Mouse (Mus musculus) small intestine, adult 2 months (tissue): ENCODE measurements around the gene Prickle2. TPM values are rescaled to one million over a fixed set of nuclear protein-coding genes. Genes with fewer than 3 reads are reported as not detected.
A peak's percentile ranks its signal among the peaks of the same experiment; 100 is the strongest.

Source experiments
- H3K27ac ChIP-seq: fragments of 200-500 bp; 2 replicates; pipeline ENCODE4 v1.5.1; 2012; ENCODE audit warnings: low read depth, low read length, control low read depth, inconsistent platforms; ENCODE audit not compliant: insufficient read depth
- H3K27me3 ChIP-seq: fragments of 200-500 bp; 2 replicates; pipeline ENCODE4 v1.6.1; 2012; ENCODE audit warnings: mild to moderate bottlenecking, moderate library complexity, low read length, inconsistent platforms; ENCODE audit not compliant: control insufficient read depth, insufficient read depth
- H3K36me3 ChIP-seq: fragments of 200-500 bp; 2 replicates; pipeline ENCODE4 v1.6.1; 2012; ENCODE audit warnings: mild to moderate bottlenecking, low read length, control low read depth, inconsistent platforms; ENCODE audit not compliant: control insufficient read depth, insufficient read depth
- H3K4me1 ChIP-seq: fragments of 200-500 bp; 2 replicates; pipeline ENCODE4 v1.6.1; 2012; ENCODE audit warnings: low read length, inconsistent platforms, mixed read lengths; ENCODE audit not compliant: control insufficient read depth, insufficient read depth, insufficient read length
- H3K4me3 ChIP-seq: fragments of 200-500 bp; 2 replicates; pipeline ENCODE4 v1.5.1; 2012; ENCODE audit warnings: low read depth, mild to moderate bottlenecking, control low read depth, inconsistent platforms, low read length, moderate library complexity
- CTCF ChIP-seq: fragments of 200-500 bp; IDR thresholded peaks from 2 replicates; pipeline ENCODE4 v1.5.1; 2012; ENCODE audit warnings: low read depth, mild to moderate bottlenecking, control low read depth, inconsistent platforms, low read length, moderate library complexity, mixed read lengths; ENCODE audit not compliant: insufficient replicate concordance, insufficient read length; ENCODE audit errors: extremely low read depth
- POLR2A ChIP-seq: fragments of 200-500 bp; IDR thresholded peaks from 2 replicates; pipeline ENCODE4 v1.6.1; 2012; ENCODE audit warnings: low read depth, mild to moderate bottlenecking, control low read depth, inconsistent platforms, low read length, moderate library complexity
- WGBS: fragments of 180-500 bp; shearing (Covaris S2); methylation state at CpG from one replicate; pipeline ENCODE4 v1.1.7; 2018; 5-methylcytosine and 5-hydroxymethylcytosine counted together
- polyA plus RNA-seq: library from polyadenylated mRNA; depleted of rRNA; stranded (reverse); fragments of >200 nt; gene quantifications from 2 replicates; pipeline ENCODE4 v1.2.3, GENCODE M21; 2012

Prickle2 gene
- polyA plus RNA-seq, 1 experiment = 1.6 TPM

GRCm38 (mm10) chr6:92388681-92389080 is 317.3 kb downstream of the Prickle2 start:
- no peak overlapping the region for H3K4me3 ChIP-seq
- 66% methylated on average over 5 of the region's 5 CpGs for WGBS
- no peaks in the 10 kb centered on the region for H3K4me1 ChIP-seq
- H3K36me3 ChIP-seq = no peaks in the 10 kb centered on the region
- H3K27me3 ChIP-seq = no peaks in the 10 kb centered on the region
- no peak overlapping the region for H3K27ac ChIP-seq
- no peak for TF ChIP-seq POLR2A
- no peak for TF ChIP-seq CTCF

DNA sequence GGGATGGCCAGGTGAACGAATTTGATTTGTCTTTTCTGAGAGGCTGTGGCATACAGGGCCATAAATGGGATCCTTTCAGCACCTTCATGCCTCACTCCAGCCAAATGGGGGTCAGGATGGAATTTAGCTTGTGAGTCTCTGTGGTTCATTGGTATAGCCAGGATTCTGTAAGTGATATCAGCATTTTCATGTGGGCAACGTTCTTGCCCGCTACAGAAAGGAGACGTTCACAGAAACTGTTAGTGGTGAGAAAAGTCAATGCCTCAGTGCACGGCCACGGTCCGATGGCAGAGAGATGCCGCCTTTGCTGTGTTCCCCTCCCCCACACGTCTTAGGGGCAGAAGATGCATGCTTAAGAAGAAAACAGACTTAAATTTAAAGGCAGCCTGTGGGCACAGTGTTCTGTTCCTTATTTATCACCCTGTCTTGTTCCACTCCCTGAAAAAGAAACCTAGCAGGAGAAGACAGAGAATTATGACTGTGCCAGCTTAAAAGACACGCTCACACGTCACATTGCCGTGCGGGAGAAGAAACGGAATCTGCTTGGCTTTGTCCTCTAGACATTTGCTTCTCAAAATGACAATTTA is 322.7 kb downstream of the Prickle2 start:
- H3K27me3 ChIP-seq = no peaks in the 10 kb centered on the region
- WGBS = 82% methylated on average over 14 of the region's 14 CpGs
- no peaks in the 10 kb centered on the region for H3K4me1 ChIP-seq
- no peaks in the 10 kb centered on the region for H3K36me3 ChIP-seq
- H3K27ac ChIP-seq = no peak overlapping the region
- H3K4me3 ChIP-seq = no peak overlapping the region
- TF ChIP-seq POLR2A = no peak
- TF ChIP-seq CTCF = no peak

DNA sequence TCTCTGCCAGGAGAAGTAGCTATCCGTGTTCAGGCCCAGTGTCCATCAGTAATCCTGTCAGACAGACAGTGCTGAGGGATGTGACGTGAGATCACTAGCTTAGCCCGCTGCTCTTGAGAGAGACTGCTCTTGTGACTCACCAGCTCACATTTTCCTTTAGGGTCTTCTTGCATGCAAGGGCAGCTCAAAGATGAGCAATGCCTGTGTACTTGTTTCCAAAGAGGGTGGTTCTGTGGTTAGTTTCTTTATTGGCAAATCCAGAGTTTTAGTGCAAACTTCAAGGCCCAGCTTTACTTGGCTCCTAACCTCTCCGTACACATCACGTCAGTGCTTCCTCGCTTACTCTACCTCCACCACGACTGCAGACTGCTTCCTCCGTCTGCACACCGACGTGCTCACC is 324.9 kb downstream of the Prickle2 start:
- 85% methylated on average over 10 of the region's 10 CpGs for WGBS
- H3K4me3 ChIP-seq = no peak overlapping the region
- no peaks in the 10 kb centered on the region for H3K4me1 ChIP-seq
- H3K36me3 ChIP-seq = no peaks in the 10 kb centered on the region
- 0 out of 2 replicates have a peak overlapping the region, but pooled peaks have one; percentile 5 for H3K27ac ChIP-seq
- no peak for TF ChIP-seq POLR2A
- TF ChIP-seq CTCF = no peak
- H3K27me3 ChIP-seq = no peaks in the 10 kb centered on the region

DNA sequence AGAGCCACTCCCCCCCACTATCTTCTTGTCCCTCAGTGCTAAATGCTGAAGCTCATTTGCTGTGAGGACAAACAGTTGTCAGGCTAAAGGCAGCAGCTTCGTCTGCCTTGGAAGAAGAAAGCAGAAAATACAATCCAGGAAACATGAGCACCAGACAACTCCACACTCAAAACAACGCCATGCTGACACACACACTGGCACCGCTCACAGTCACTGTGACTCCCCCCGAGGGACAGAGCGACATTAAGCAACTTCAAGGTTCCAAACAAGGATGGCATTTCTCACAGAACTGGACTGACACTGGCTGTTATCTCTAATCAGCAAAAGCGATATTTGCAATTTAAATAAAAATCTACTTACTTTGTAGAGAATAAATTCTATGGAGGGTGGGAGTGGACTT is 331.1 kb downstream of the Prickle2 start:
- H3K36me3 ChIP-seq = no peaks in the 10 kb centered on the region
- H3K27ac ChIP-seq = no peak overlapping the region
- no peak for TF ChIP-seq CTCF
- no peak for TF ChIP-seq POLR2A
- no peaks in the 10 kb centered on the region for H3K4me1 ChIP-seq
- no peaks in the 10 kb centered on the region for H3K27me3 ChIP-seq
- no peak overlapping the region for H3K4me3 ChIP-seq
- 85% methylated on average over 6 of the region's 6 CpGs for WGBS

DNA sequence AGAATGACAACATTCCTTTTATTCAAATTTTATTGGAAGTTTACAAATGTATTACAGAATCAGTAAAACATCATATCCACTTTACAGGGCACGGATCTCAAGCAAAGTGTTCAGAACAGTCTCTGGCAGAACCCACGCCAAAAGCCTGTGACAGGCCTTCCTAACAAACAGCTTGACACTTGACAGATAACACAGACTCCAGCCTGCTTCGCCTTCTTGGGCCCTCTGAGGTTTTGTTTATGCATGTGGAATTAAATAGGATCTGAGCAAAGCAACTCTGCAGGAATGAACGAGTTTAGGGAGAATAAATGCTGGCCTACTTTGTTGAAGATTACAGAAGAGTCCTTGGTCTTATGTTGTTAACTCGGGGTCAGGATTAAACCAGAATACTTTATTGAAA is 335.1 kb downstream of the Prickle2 start:
- Histone ChIP-seq H3K27me3 (no peaks in the 10 kb centered on the region), H3K4me1 (no peaks in the 10 kb centered on the region), H3K4me3 (no peak overlapping the region), H3K36me3 (no peaks in the 10 kb centered on the region), H3K27ac (no peak overlapping the region)
- TF ChIP-seq CTCF (no peak), POLR2A (no peak)
- 57% methylated on average over 5 of the region's 5 CpGs for WGBS

GRCm38 (mm10) chr6:92347278-92348028 is 358.5 kb downstream of the Prickle2 start:
- Histone ChIP-seq H3K27me3 (no peaks in the 10 kb centered on the region), H3K27ac (no peak overlapping the region), H3K4me3 (no peak overlapping the region), H3K4me1 (no peaks in the 10 kb centered on the region), H3K36me3 (no peaks in the 10 kb centered on the region)
- 83% methylated on average over 10 of the region's 10 CpGs for WGBS
- TF ChIP-seq CTCF = no peak
- no peak for TF ChIP-seq POLR2A

DNA sequence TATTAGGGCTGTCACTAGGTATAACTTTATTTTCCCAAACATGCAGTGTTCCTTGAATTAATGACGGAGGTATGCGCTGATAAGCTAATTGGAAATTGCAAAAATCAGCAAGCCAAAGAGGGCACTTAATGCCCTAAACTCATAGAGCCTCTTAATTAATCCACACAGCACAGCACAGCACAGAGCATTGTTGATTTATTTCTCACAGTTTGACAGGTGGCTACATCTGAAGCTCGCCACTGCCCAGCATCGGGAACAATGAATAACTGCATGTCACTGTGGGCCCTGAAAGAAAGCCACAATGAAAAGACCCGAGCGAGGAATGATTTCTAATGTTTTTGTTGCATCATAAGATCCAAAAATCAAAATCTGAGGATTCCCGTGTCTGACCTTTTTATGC is 359.2 kb downstream of the Prickle2 start:
- no peaks in the 10 kb centered on the region for H3K4me1 ChIP-seq
- TF ChIP-seq CTCF (no peak), POLR2A (no peak)
- H3K4me3 ChIP-seq = no peak overlapping the region
- WGBS = 69% methylated on average over 7 of the region's 7 CpGs
- no peaks in the 10 kb centered on the region for H3K27me3 ChIP-seq
- H3K27ac ChIP-seq = no peak overlapping the region
- no peaks in the 10 kb centered on the region for H3K36me3 ChIP-seq

- H3K27me3 ChIP-seq = no peaks in the 10 kb centered on the region
- H3K4me1 ChIP-seq = no peaks in the 10 kb centered on the region
- no peaks in the 10 kb centered on the region for H3K36me3 ChIP-seq
- H3K27ac ChIP-seq = no peak overlapping the region
- 75% methylated on average over 2 of the region's 2 CpGs for WGBS
- no peak for TF ChIP-seq CTCF
- TF ChIP-seq POLR2A = no peak
- no peak overlapping the region for H3K4me3 ChIP-seq
Measured at GRCm38 (mm10) chr6:92345151-92345550, 360.8 kb downstream of the Prickle2 start.
